In genomic region chr8:111358905-111359304, GRCm38 (mm10) we compare ENCODE assay signal across 18 mouse cellular contexts. TPM values are rescaled to one million over a fixed set of nuclear protein-coding genes. Genes with fewer than 3 reads are reported as not detected.
"Had no signal": no experiment of that assay in that cellular context is flagged by ENCODE, and none has a peak within 500 bp of the region (broad histone marks: within the 10 kb centered on the region; RNA-seq: fewer than 3 reads in every experiment).

No protein-coding gene starts in this region.

- H3K4me3 ChIP-seq: limb, embryonic 10.5 days; liver, embryonic 13.5 days; midbrain, embryonic 13.5 days; neural tube, embryonic 15.5 days had no signal

- DNase-seq: kidney, adult 18-20 months; kidney, postnatal 25 days; layer of hippocampus, adult 9-11 months; liver, embryonic 13.5 days; lung, adult 2 months; lung, postnatal 36 days; right cerebral cortex, adult 18-20 months; spleen, adult 18-20 months; thymus, adult 2 months; thymus, postnatal 25 days had no signal

- H3K9me3 ChIP-seq: limb, embryonic 10.5 days; liver, embryonic 13.5 days; midbrain, embryonic 13.5 days; neural tube, embryonic 15.5 days had no signal

- H3K9ac ChIP-seq: liver, embryonic 13.5 days; midbrain, embryonic 13.5 days; neural tube, embryonic 15.5 days had no signal

- H3K27ac ChIP-seq: limb, embryonic 10.5 days; liver, embryonic 13.5 days; midbrain, embryonic 13.5 days; neural tube, embryonic 15.5 days had no signal

- H3K36me3 ChIP-seq: limb, embryonic 10.5 days; liver, embryonic 13.5 days; midbrain, embryonic 13.5 days; neural tube, embryonic 15.5 days had no signal

- ATAC-seq: lung, postnatal 0 days; midbrain, embryonic 13.5 days had no signal

- H3K27me3 ChIP-seq: midbrain, embryonic 13.5 days; neural tube, embryonic 15.5 days had no signal

- H3K4me1 ChIP-seq: liver, embryonic 13.5 days; neural tube, embryonic 15.5 days had no signal

- H3K4me2 ChIP-seq: liver, embryonic 13.5 days; midbrain, embryonic 13.5 days; neural tube, embryonic 15.5 days had no signal

RNA-seq across cellular contexts. Expression of gene Mlkl, which starts 20.9 kb away (rescaled TPM):
- total RNA-seq: midbrain, postnatal 0 days had no signal

RNA-seq across cellular contexts. Expression of gene Fa2h, which starts 34.7 kb away (rescaled TPM):
- total RNA-seq: megakaryocyte progenitor cell, adult 5-6 weeks had no signal
- polyA plus RNA-seq: limb, embryonic 10.5 days; limb, embryonic 14.5 days; liver, embryonic 13.5 days; neural tube, embryonic 11.5 days had no signal
